Comparison of ENCODE assay signal across 13 mouse cellular contexts in the genomic region with DNA sequence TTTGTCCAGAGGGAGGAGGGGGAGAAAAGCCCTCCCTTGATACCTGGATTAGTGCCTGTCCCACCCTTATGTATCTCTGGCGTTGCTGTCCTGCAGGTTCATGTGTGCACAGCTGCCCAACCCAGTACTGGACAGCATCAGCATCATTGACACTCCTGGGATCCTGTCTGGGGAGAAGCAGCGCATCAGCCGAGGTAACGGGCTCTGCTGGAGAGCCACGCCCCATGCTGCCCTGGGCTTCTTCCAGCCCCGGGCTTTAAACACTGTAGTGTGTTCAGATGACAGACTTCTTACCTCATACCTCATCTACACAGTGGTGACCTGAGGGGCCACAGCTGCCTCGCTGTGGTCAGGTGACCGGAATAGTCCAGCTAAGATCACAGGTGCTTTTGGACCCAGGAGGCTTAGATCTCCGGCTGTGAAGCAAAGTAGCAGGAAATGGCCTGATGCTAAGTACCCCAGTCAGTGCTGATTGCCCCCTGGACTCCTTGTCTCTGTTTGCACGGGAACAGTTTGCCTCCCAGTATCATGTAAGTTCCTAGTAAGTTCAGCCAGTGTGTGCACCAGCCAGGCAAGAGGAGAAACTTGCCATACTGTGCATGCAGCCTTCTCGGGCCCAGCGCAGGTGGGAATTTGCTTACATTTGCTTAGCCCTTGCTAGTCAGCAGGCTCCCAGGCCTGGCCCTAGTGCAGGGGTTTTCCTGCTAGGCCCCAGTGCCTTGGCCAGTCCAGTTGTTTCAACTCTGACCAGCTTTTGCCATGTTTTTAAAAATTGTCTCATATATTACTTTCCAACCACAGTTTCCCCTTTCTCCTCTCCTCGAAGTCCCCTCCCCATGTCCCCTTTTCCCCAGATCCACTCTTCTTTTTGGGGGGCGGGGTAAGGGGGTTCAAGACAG. TPM values are rescaled to one million over a fixed set of nuclear protein-coding genes. Genes with fewer than 3 reads are reported as not detected.
DNase-seq lines count a peak whose midpoint lies in the region; ATAC-seq and TF ChIP-seq lines count a peak whose summit lies in the region.
"Had no signal": no experiment of that assay in that cellular context is flagged by ENCODE, and none has a peak within 500 bp of the region (broad histone marks: within the 10 kb centered on the region; RNA-seq: fewer than 3 reads in every experiment).

No protein-coding gene starts in this region.

- 67% methylated on average over 14 of the region's 14 CpGs for WGBS in heart, embryonic 14.5 days
- 64% methylated on average over 14 of the region's 14 CpGs for WGBS in liver, embryonic 16.5 days (ENCODE audit: insufficient replicate concordance)
- WGBS in limb, embryonic 10.5 days = 85% methylated on average over 14 of the region's 14 CpGs

- no peak overlapping the region for H3K4me3 ChIP-seq in heart, embryonic 14.5 days (ENCODE audit: control insufficient read depth in 1 of 2, insufficient read depth in 1 of 2, low read depth in 1 of 2, low read length in 2 of 2)
- H3K4me3 ChIP-seq in E14TG2a.4 (replicated peaks; ENCODE audit: low read length) = peak overlapping the region; percentile 30
- H3K4me3 ChIP-seq in liver, embryonic 16.5 days (ENCODE audit: low read depth, low read length) = no peak overlapping the region
- no peak overlapping the region for H3K4me3 ChIP-seq in limb, embryonic 10.5 days

- no peak for ATAC-seq in heart, embryonic 14.5 days (ENCODE audit: insufficient number of reproducible peaks, insufficient read depth, low FRiP score, low read depth)
- ATAC-seq in liver, embryonic 16.5 days (ENCODE audit: low read depth) = no peak
- ATAC-seq: forebrain, embryonic 14.5 days; inflammation-experienced regulatory T-cells, adult 6 months had no signal

- peaks cover 56 to 71% of the 10 kb centered on the region in 2 experiments for H3K4me1 ChIP-seq in heart, embryonic 14.5 days (ENCODE audit: control insufficient read depth in 2 of 2, insufficient read depth in 2 of 2, low read length in 2 of 2)
- H3K4me1 ChIP-seq in E14TG2a.4 (replicated peaks; ENCODE audit: low read depth, low read length) = peaks cover 90% of the 10 kb centered on the region
- peaks cover 89% of the 10 kb centered on the region for H3K4me1 ChIP-seq in liver, embryonic 16.5 days (ENCODE audit: control insufficient read depth, low read depth, low read length)
- H3K4me1 ChIP-seq in limb, embryonic 10.5 days = peaks cover 32% of the 10 kb centered on the region

- H3K9ac ChIP-seq in heart, embryonic 14.5 days (ENCODE audit: low read length) = peak overlapping the region; percentile 47
- H3K9ac ChIP-seq in liver, embryonic 16.5 days (ENCODE audit: low read depth, low read length) = no peak overlapping the region

- no peak for TF ChIP-seq CTCF in E14TG2a.4 (conservative IDR thresholded peaks at IDR 0.05; ENCODE audit: low read length)

- no peak overlapping the region for H3K4me2 ChIP-seq in heart, embryonic 14.5 days (ENCODE audit: low read length)
- H3K4me2 ChIP-seq in liver, embryonic 16.5 days (ENCODE audit: low read depth, low read length) = no peak overlapping the region

- H3K27me3 ChIP-seq in heart, embryonic 14.5 days (ENCODE audit: control insufficient read depth, insufficient read depth, low read length) = no peaks in the 10 kb centered on the region
- H3K27me3 ChIP-seq in E14TG2a.4 (ENCODE audit: insufficient read depth, low read length) = no peaks in the 10 kb centered on the region
- H3K27me3 ChIP-seq in liver, embryonic 16.5 days (ENCODE audit: control insufficient read depth, insufficient read depth, low read depth, low read length) = no peaks in the 10 kb centered on the region
- no peaks in the 10 kb centered on the region for H3K27me3 ChIP-seq in limb, embryonic 10.5 days (ENCODE audit: low read depth, poor library complexity, severe bottlenecking)

- no peak for DNase-seq in heart, adult 9 months (ENCODE audit: low spot score in 2 of 2)
- peak; percentile 69 for DNase-seq in MN1 (ENCODE audit: low spot score)
- DNase-seq in limb, embryonic 10.5 days (ENCODE audit: low spot score) = no peak
- no peak for DNase-seq in right cerebral cortex, postnatal 4 days
- DNase-seq: adrenal gland, postnatal 25 days; left cerebral cortex, postnatal 4 days; thymus, postnatal 36 days had no signal

- H3K36me3 ChIP-seq in heart, embryonic 14.5 days (ENCODE audit: control insufficient read depth, insufficient read depth, low read length) = peaks cover 61% of the 10 kb centered on the region
- peaks cover 80% of the 10 kb centered on the region for H3K36me3 ChIP-seq in E14TG2a.4 (ENCODE audit: insufficient read depth, low read length)
- H3K36me3 ChIP-seq in liver, embryonic 16.5 days (ENCODE audit: control insufficient read depth, insufficient read depth) = peaks cover 14% of the 10 kb centered on the region
- H3K36me3 ChIP-seq in limb, embryonic 10.5 days = peaks cover 74% of the 10 kb centered on the region

- H3K9me3 ChIP-seq in heart, embryonic 14.5 days (ENCODE audit: control insufficient read depth, low read length) = no peaks in the 10 kb centered on the region
- no peaks in the 10 kb centered on the region for H3K9me3 ChIP-seq in E14TG2a.4 (ENCODE audit: low read length)
- H3K9me3 ChIP-seq in liver, embryonic 16.5 days (replicated peaks; ENCODE audit: control insufficient read depth, low read length) = no peaks in the 10 kb centered on the region
- no peaks in the 10 kb centered on the region for H3K9me3 ChIP-seq in limb, embryonic 10.5 days (replicated peaks)

- H3K27ac ChIP-seq in heart, embryonic 14.5 days (replicated peaks in 1 of 2; ENCODE audit: control insufficient read depth in 1 of 2, insufficient read depth in 1 of 2, low read depth in 2 of 2, low read length in 2 of 2) = no peak overlapping the region
- H3K27ac ChIP-seq in liver, embryonic 16.5 days (ENCODE audit: low read length) = peak overlapping the region; percentile 42
- H3K27ac ChIP-seq in limb, embryonic 10.5 days = no peak overlapping the region
- H3K27ac ChIP-seq: kidney, postnatal 0 days had no signal

RNA-seq across cellular contexts. Expression of a gene that starts 4.8 kb away (rescaled TPM):
- polyA plus RNA-seq in heart, embryonic 14.5 days (2014; fragmentation: Nextera tagmentation; extraction: Ambion mirVana) = 51.7 and 60.0 TPM in 2 replicates
- polyA plus RNA-seq in liver, embryonic 16.5 days (2015; fragmentation: Nextera tagmentation; extraction: Ambion mirVana) = 62.1 and 68.6 TPM in 2 replicates
- 72.5 and 74.9 TPM in 2 replicates for polyA plus RNA-seq in limb, embryonic 10.5 days (2016; fragmentation: Nextera tagmentation; extraction: Ambion mirVana)

RNA-seq across cellular contexts. Expression of a gene that starts 24.9 kb away (rescaled TPM):
- polyA plus RNA-seq in heart, embryonic 14.5 days (2014; fragmentation: Nextera tagmentation; extraction: Ambion mirVana) = 0.43 and 0.78 TPM in 2 replicates
- 0.34 and 0.40 TPM in 2 replicates for polyA plus RNA-seq in liver, embryonic 16.5 days (2015; fragmentation: Nextera tagmentation; extraction: Ambion mirVana)
- polyA plus RNA-seq in limb, embryonic 10.5 days (2016; fragmentation: Nextera tagmentation; extraction: Ambion mirVana) = 0.15 and 0.38 TPM in 2 replicates

RNA-seq across cellular contexts. Expression of a gene that starts 39.9 kb away (rescaled TPM):
- 7.1 and 7.8 TPM in 2 replicates for polyA plus RNA-seq in heart, embryonic 14.5 days (2014; fragmentation: Nextera tagmentation; extraction: Ambion mirVana)
- polyA plus RNA-seq in liver, embryonic 16.5 days (2015; fragmentation: Nextera tagmentation; extraction: Ambion mirVana) = 4.9 and 6.1 TPM in 2 replicates
- 11.4 and 13.0 TPM in 2 replicates for polyA plus RNA-seq in limb, embryonic 10.5 days (2016; fragmentation: Nextera tagmentation; extraction: Ambion mirVana)

RNA-seq across cellular contexts. Expression of a gene that starts 45.7 kb away (rescaled TPM):
- 20.7 and 26.0 TPM in 2 replicates for polyA plus RNA-seq in heart, embryonic 14.5 days (2014; fragmentation: Nextera tagmentation; extraction: Ambion mirVana)
- polyA plus RNA-seq in liver, embryonic 16.5 days (2015; fragmentation: Nextera tagmentation; extraction: Ambion mirVana) = 3.5 and 3.7 TPM in 2 replicates
- polyA plus RNA-seq in limb, embryonic 10.5 days (2016; fragmentation: Nextera tagmentation; extraction: Ambion mirVana) = 16.6 and 17.2 TPM in 2 replicates

RNA-seq across cellular contexts. Expression of a gene that starts 53.4 kb away (rescaled TPM):
- 23.3 and 24.1 TPM in 2 replicates for polyA plus RNA-seq in heart, embryonic 14.5 days (2014; fragmentation: Nextera tagmentation; extraction: Ambion mirVana)
- polyA plus RNA-seq in liver, embryonic 16.5 days (2015; fragmentation: Nextera tagmentation; extraction: Ambion mirVana) = 19.5 and 21.0 TPM in 2 replicates
- 118 and 120 TPM in 2 replicates for polyA plus RNA-seq in limb, embryonic 10.5 days (2016; fragmentation: Nextera tagmentation; extraction: Ambion mirVana)
